Mouse (Mus musculus): ENCODE data around the gene Dynll1.

DNA sequence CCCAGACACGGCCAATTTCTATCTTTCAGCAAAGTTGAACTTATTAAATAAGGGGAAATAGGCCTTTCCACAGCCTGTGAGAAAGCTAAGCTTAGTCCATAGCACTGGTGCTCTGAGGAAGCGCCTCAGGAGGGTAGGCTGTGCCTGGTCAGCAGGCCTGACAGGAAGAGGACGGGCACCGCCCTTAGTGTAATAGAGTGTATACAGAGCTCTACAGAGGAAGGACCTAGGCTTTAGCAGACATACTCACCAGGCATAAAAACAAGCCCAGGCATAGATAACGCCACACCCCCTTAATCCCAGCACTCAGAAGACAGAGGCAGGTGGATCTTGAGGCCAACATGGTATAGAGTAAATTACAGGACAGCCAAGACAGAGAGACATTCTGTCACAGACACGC lies 40.4 kb downstream of the Dynll1 start:
- TF ChIP-seq CTCF (IDR thresholded peaks at IDR 0.05) = no peak
- TF ChIP-seq EP300 (IDR thresholded peaks at IDR 0.05) = no peak

Measured in lung, postnatal 0 days (tissue).